Mouse (Mus musculus) hindbrain, embryonic 13.5 days (tissue): ENCODE measurements around the gene Gsta3. TPM values are rescaled to one million over a fixed set of nuclear protein-coding genes. Genes with fewer than 3 reads are reported as not detected.
"Not testable (repeated sequence)": the region's sequence is repeated elsewhere in the genome, so short reads cannot be mapped to it uniquely, and the experiment has no call there.

Experiments
- ATAC-seq: fragments of 200-750 bp; cut with Nextera tagmentation; 2 replicates; pipeline ENCODE4 v1.8.0; 2017; ENCODE audit warnings: moderate TSS enrichment; ENCODE audit not compliant: low FRiP score
- H3K27ac ChIP-seq: fragments of 300-500 bp; sonication (generic); 2 replicates; pipeline ENCODE4 v1.5.1; 2015; ENCODE audit warnings: inconsistent platforms, mild to moderate bottlenecking, moderate library complexity
- H3K27me3 ChIP-seq: fragments of 300-500 bp; sonication (generic); 2 replicates; pipeline ENCODE4 v1.6.1; 2015; ENCODE audit warnings: mild to moderate bottlenecking, inconsistent platforms
- H3K36me3 ChIP-seq: fragments of 300-500 bp; sonication (generic); 2 replicates; pipeline ENCODE4 v1.6.1; 2015; ENCODE audit warnings: mild to moderate bottlenecking, inconsistent platforms
- H3K4me1 ChIP-seq: fragments of 300-500 bp; sonication (generic); replicated peaks from 2 replicates; pipeline ENCODE4 v1.6.1; 2015; ENCODE audit warnings: inconsistent platforms
- H3K4me2 ChIP-seq: fragments of 300-500 bp; sonication (generic); 2 replicates; pipeline ENCODE4 v1.6.1; 2015; ENCODE audit warnings: inconsistent platforms, mild to moderate bottlenecking, moderate library complexity
- H3K4me3 ChIP-seq: fragments of 300-500 bp; sonication (generic); 2 replicates; pipeline ENCODE4 v1.5.1; 2015; ENCODE audit warnings: mild to moderate bottlenecking, inconsistent platforms
- H3K9ac ChIP-seq: fragments of 300-500 bp; sonication (generic); 2 replicates; pipeline ENCODE4 v1.6.1; 2015; ENCODE audit warnings: mild to moderate bottlenecking, inconsistent platforms
- H3K9me3 ChIP-seq: fragments of 300-500 bp; sonication (generic); 2 replicates; pipeline ENCODE4 v1.6.1; 2016; ENCODE audit warnings: inconsistent platforms
- WGBS: fragments of 180-500 bp; shearing (Covaris S2); methylation state at CpG from one replicate; pipeline ENCODE4 v1.1.7; 2015; 5-methylcytosine and 5-hydroxymethylcytosine counted together
- polyA plus RNA-seq: library from polyadenylated mRNA; unstranded; fragments of >200 nt; fragmentation: Nextera tagmentation; extraction: Ambion mirVana; gene quantifications from 2 replicates; pipeline ENCODE4 v1.2.1, GENCODE M21; 2015

The Gsta3 gene
- polyA plus RNA-seq, 1 experiment from 2014 or later: 0.57 TPM

DNA sequence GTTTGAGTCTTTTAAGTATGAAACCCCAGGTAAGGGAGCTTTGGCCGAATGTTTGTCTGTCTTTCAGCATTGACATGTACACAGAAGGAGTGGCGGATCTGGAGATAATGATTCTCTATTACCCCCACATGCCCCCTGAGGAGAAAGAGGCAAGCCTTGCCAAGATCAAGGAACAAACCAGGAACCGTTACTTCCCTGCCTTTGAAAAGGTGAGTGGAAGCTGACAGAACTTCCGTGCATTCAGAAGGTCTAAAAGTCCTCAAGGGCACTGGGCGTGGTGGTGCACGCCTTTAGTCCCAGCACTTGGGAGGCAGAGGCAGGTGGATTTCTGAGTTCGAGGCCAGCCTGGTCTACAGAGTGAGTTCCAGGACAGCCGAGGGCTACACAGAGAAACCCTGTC, 19.6 kb downstream of the Gsta3 start:
- WGBS: 86% methylated on average over 8 of the region's 8 CpGs
- H3K27me3 ChIP-seq, H3K4me3 ChIP-seq, H3K36me3 ChIP-seq, H3K27ac ChIP-seq, H3K9ac ChIP-seq, ATAC-seq, H3K4me2 ChIP-seq, H3K9me3 ChIP-seq, H3K4me1 ChIP-seq: not testable (repeated sequence)

- Histone ChIP-seq H3K27me3 (no peaks in the 10 kb centered on the region), H3K27ac (no peak overlapping the region), H3K4me3 (no peak overlapping the region), H3K4me2 (no peak overlapping the region), H3K4me1 (no peaks in the 10 kb centered on the region), H3K36me3 (no peaks in the 10 kb centered on the region), H3K9me3 (no peaks in the 10 kb centered on the region), H3K9ac (no peak overlapping the region)
- no peak for ATAC-seq
- 95% methylated on average over 5 of the region's 5 CpGs for WGBS
Measured at GRCm38 (mm10) chr1:21262401-21262800, 22.0 kb downstream of the Gsta3 start.

DNA sequence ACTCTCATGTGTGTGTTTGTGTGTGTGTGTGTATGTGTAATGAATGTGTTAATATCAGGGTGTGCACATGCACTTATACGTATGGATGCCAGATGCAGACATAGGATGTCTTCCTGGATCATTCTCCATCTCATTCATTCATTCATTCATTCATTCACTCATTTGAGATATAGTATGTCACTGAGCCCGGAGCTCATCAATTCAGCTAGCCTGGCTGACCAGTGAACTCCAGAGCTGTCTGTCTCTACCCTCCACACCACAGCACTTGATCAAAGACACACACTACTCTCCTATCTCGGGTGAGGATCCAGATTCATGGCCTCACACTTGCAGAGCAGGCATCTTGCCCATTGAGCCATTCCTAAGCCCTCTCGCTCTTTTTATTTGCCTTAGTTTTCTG, 23.6 kb downstream of the Gsta3 start:
- Histone ChIP-seq H3K4me3 (no peak overlapping the region), H3K9me3 (no peaks in the 10 kb centered on the region), H3K9ac (no peak overlapping the region), H3K27me3 (no peaks in the 10 kb centered on the region), H3K36me3 (no peaks in the 10 kb centered on the region), H3K4me2 (no peak overlapping the region), H3K27ac (no peak overlapping the region), H3K4me1 (no peaks in the 10 kb centered on the region)
- 92% methylated on average over 4 of the region's 4 CpGs for WGBS
- ATAC-seq: no peak

DNA sequence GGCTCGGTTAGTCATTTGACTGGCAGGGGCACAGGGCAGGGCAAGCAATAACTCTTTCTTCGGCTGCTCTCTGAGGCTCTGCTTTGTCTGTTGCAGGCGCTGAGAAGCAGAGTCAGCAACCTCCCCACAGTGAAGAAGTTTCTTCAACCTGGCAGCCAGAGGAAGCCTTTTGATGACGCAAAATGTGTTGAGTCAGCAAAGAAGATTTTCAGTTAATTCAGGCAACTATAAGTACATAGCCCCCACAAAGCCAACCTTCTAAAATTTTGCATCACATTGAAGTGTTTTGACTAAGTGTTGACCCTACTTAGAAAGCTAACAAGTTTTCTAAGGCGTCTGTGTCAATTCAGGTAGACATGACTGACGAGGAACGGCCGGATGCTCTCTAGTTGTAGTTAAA, 24.4 kb downstream of the Gsta3 start:
- Histone ChIP-seq H3K4me3 (no peak overlapping the region), H3K9me3 (no peaks in the 10 kb centered on the region), H3K27ac (no peak overlapping the region), H3K27me3 (no peaks in the 10 kb centered on the region), H3K4me2 (no peak overlapping the region), H3K36me3 (no peaks in the 10 kb centered on the region), H3K4me1 (no peaks in the 10 kb centered on the region), H3K9ac (no peak overlapping the region)
- 79% methylated on average over 8 of the region's 8 CpGs for WGBS
- no peak for ATAC-seq

DNA sequence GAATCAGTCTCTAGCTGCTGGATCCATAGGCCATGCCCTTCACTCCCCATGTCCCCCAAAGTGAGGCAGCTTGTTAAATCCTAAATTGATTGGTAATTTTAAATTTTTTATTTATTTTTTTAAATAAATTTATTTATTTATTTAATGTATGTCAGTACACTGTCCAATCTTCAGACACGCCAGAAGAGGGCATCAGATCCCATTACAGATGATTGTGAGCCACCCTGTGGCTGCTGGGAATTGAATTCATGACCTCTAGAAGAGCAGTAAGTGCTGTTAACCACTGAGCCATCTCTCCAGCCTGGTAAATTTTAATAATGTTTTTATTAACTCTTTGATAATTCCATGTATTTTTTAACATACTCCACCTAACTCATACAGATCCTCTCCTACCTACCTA, 26.4 kb downstream of the Gsta3 start:
- H3K9me3 ChIP-seq: no peaks in the 10 kb centered on the region
- no peak overlapping the region for H3K4me2 ChIP-seq
- peaks cover 1% of the 10 kb centered on the region; the same call in 1 of the 2 replicates for H3K4me1 ChIP-seq
- 83% methylated on average over 1 of the region's 1 CpGs for WGBS
- H3K4me3 ChIP-seq: no peak overlapping the region
- H3K9ac ChIP-seq: no peak overlapping the region
- no peaks in the 10 kb centered on the region for H3K27me3 ChIP-seq
- no peak overlapping the region for H3K27ac ChIP-seq
- H3K36me3 ChIP-seq: no peaks in the 10 kb centered on the region
- no peak for ATAC-seq

DNA sequence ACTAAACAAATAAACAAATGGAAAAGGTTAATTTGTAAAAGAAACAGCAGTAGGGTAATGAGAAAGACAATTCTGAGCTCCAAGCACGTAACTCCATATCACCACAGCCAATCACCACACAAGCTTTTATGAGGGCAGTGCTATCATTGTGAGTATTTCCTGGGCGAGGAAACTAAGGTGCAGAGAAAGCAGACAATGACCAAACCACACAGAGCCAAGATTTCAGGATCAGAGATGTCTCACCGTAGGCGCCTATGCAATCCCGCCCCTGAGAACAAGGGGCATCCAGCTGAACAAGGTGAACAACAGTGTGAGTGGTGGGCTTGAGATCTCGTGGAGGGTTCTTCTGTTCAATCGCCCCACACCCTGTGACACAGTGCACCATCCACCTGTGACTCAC, 27.1 kb downstream of the Gsta3 start:
- WGBS: 90% methylated on average over 7 of the region's 7 CpGs
- H3K9ac ChIP-seq: not testable (repeated sequence)

GRCm38 (mm10) chr1:21271343-21272055, 31.1 kb downstream of the Gsta3 start:
- H3K4me3 ChIP-seq: peak overlapping the region; percentile 26
- 0 out of 2 replicates have a peak, but pooled peaks cover 3% of the 10 kb centered on the region for H3K27me3 ChIP-seq
- no peaks in the 10 kb centered on the region for H3K9me3 ChIP-seq
- 23% methylated on average over 18 of the region's 18 CpGs for WGBS
- H3K4me1 ChIP-seq: peaks cover 5% of the 10 kb centered on the region; the same call in 1 of the 2 replicates
- no peaks in the 10 kb centered on the region for H3K36me3 ChIP-seq
- H3K9ac ChIP-seq: no peak overlapping the region
- peak; percentile 78 for ATAC-seq
- peak overlapping the region; percentile 50 for H3K4me2 ChIP-seq
- no peak overlapping the region for H3K27ac ChIP-seq

More for the DNA sequence above, 27.1 kb downstream of the Gsta3 start:
- H3K9me3 ChIP-seq, H3K4me3 ChIP-seq, H3K36me3 ChIP-seq, H3K27ac ChIP-seq, H3K4me2 ChIP-seq, H3K4me1 ChIP-seq, H3K27me3 ChIP-seq: not testable (repeated sequence)
- ATAC-seq: 0 out of 2 replicates have a peak, but pooled peaks have one; percentile 19

GRCm38 (mm10) chr1:21272056-21272431, 31.7 kb downstream of the Gsta3 start:
- H3K4me3 ChIP-seq: peak overlapping the region; percentile 26
- peaks cover 5% of the 10 kb centered on the region; the same call in 1 of the 2 replicates for H3K4me1 ChIP-seq
- ATAC-seq: no peak
- 0 out of 2 replicates have a peak, but pooled peaks cover 3% of the 10 kb centered on the region for H3K27me3 ChIP-seq
- no peak overlapping the region for H3K9ac ChIP-seq
- peak overlapping the region; percentile 50 for H3K4me2 ChIP-seq
- 20% methylated on average over 14 of the region's 14 CpGs for WGBS
- no peak overlapping the region for H3K27ac ChIP-seq
- no peaks in the 10 kb centered on the region for H3K36me3 ChIP-seq
- no peaks in the 10 kb centered on the region for H3K9me3 ChIP-seq

GRCm38 (mm10) chr1:21273091-21273490, 32.7 kb downstream of the Gsta3 start:
- H3K27ac ChIP-seq: no peak overlapping the region
- no peaks in the 10 kb centered on the region for H3K36me3 ChIP-seq
- no peak overlapping the region for H3K4me3 ChIP-seq
- 95% methylated on average over 6 of the region's 6 CpGs for WGBS
- ATAC-seq: no peak
- 0 out of 2 replicates have a peak, but pooled peaks cover 3% of the 10 kb centered on the region for H3K27me3 ChIP-seq
- H3K9ac ChIP-seq: no peak overlapping the region
- peaks cover 5% of the 10 kb centered on the region; the same call in 1 of the 2 replicates for H3K4me1 ChIP-seq
- no peaks in the 10 kb centered on the region for H3K9me3 ChIP-seq
- H3K4me2 ChIP-seq: no peak overlapping the region

DNA sequence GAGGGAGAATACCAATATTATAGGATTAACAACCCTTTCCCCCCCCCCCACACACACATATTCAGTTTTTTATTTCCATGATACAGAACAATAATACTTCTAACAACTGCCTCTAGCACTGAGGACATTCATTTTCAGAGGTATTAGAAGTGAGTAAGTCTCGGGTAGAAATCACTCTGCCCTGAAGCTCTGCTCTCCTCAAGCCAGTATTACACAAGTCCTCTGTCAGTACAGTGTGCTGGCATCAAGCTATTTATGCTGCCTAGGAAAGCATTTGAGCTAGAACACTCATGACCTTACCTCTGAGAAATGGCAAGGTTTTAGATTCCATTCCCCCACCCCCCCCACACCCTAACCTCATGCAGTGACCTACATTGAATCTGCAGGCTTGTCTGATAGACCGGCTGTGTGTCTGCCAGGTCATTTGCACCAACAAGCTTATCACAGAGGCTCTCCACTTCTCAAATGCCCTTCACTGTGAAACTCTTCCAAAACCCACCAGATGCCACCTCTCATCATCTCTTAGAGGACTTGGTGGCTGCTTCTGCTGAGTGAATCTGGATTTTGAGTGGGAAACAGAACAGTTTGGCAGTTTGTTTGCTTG, 34.1 kb downstream of the Gsta3 start:
- H3K4me1 ChIP-seq: peaks cover 5% of the 10 kb centered on the region; the same call in 1 of the 2 replicates
- no peak overlapping the region for H3K4me2 ChIP-seq
- no peaks in the 10 kb centered on the region for H3K9me3 ChIP-seq
- no peak overlapping the region for H3K4me3 ChIP-seq
- 0 out of 2 replicates have a peak, but pooled peaks cover 3% of the 10 kb centered on the region for H3K27me3 ChIP-seq
- no peak overlapping the region for H3K9ac ChIP-seq
- no peak overlapping the region for H3K27ac ChIP-seq
- no peaks in the 10 kb centered on the region for H3K36me3 ChIP-seq
- no peak for ATAC-seq
- WGBS: 86% methylated on average over 2 of the region's 2 CpGs

DNA sequence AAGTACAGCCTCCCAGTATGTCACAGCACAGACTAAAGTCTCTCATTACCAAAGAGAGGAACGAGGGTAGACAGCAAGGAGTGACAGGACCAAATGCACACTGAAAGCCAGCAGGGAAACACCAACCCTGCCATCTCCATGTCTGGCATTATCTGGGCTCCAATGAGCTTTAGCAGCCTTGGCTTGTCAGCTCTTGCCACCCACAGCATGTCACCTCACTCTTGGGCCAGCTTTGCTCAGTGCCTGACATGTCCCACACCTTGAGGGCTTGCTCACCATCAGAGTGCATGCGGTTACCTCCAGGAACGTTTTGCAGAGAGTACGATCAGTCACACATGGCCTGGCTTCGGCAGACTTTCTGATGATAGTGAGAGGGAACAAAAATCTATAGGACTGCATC, 35.0 kb downstream of the Gsta3 start:
- not testable (repeated sequence) for H3K4me1 ChIP-seq, H3K27me3 ChIP-seq, H3K9me3 ChIP-seq, H3K9ac ChIP-seq, H3K4me2 ChIP-seq, H3K4me3 ChIP-seq, H3K36me3 ChIP-seq, ATAC-seq, H3K27ac ChIP-seq
- 89% methylated on average over 5 of the region's 5 CpGs for WGBS

DNA sequence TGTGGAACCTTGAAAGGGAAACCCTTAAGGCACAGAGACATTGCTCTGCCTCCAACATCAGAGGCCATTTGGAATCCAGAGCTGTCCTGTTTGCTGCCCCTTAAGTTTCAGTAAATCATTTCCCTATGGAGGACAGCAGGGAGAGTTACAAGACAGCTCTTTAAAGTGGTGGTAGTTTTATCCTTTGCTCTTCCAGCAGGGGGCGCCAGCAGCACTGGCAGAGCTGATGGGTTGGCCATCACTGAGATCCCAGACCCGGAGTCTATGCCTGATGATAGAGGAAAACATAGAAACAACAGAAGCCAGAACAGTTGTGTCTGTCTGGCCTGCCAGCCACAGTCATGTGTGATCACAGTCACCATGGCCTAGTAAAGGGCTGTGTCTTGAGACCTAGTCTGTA, 35.8 kb downstream of the Gsta3 start:
- H3K9me3 ChIP-seq, ATAC-seq, H3K27me3 ChIP-seq, H3K4me2 ChIP-seq, H3K9ac ChIP-seq, H3K36me3 ChIP-seq, H3K4me3 ChIP-seq, H3K27ac ChIP-seq, H3K4me1 ChIP-seq: not testable (repeated sequence)
- 46% methylated on average over 2 of the region's 2 CpGs for WGBS

- H3K36me3 ChIP-seq: no peaks in the 10 kb centered on the region
- no peaks in the 10 kb centered on the region for H3K9me3 ChIP-seq
- no peak overlapping the region for H3K27ac ChIP-seq
- no peak overlapping the region for H3K9ac ChIP-seq
- no peak overlapping the region for H3K4me2 ChIP-seq
- 86% methylated on average over 2 of the region's 2 CpGs for WGBS
- H3K4me1 ChIP-seq: no peaks in the 10 kb centered on the region
- no peak overlapping the region for H3K4me3 ChIP-seq
- no peak for ATAC-seq
- no peaks in the 10 kb centered on the region for H3K27me3 ChIP-seq
Measured at GRCm38 (mm10) chr1:21280306-21280705, 39.9 kb downstream of the Gsta3 start.
